Mouse (Mus musculus): ENCODE measurements around the gene Zc3h12d. TPM values are rescaled to one million over a fixed set of nuclear protein-coding genes. Genes with fewer than 3 reads are reported as not detected.
A peak's percentile ranks its signal among the peaks of the same experiment; 100 is the strongest.

Gene Zc3h12d
- total and polyA plus RNA-seq, 3 experiments: 11.8 to 28.0 (median 16.3) TPM

DNA sequence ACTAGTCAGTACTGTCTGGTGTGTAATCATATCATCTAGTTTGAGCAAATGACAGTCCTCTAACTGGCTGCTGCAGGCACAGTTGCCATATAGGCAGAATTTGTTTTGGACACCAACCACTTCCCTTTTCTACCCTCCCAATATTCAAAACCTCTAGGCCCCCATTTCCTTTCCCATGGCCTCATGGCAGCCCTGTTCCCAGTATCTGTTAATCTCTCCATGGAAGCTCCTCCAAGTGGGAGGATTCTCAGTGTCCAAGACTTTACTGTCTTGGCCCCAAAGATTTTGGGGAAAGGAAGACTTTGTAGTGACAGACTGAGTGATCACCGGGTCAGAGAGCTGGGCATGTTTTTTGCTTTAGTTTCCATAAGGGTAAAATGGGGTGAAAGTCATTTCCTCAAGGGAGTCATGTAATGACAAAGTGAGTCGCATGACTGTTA lies 14.9 kb downstream of the Zc3h12d start:
- H3K4me1 ChIP-seq (ENCODE audit: control insufficient read depth in 1 of 2, insufficient read depth in 2 of 2): peaks cover 40 to 100% of the 10 kb centered on the region in 2 experiments
- H3K4me3 ChIP-seq (replicated peaks in 1 of 3; ENCODE audit: low read depth in 2 of 3, low read length in 2 of 3, poor library complexity in 1 of 3): no peak overlapping the region
- TF ChIP-seq E2F4 (IDR thresholded peaks at IDR 0.05; ENCODE audit: insufficient replicate concordance, low read depth, low read length): no peak
- 0 out of 2 replicates have a peak, but pooled peaks have one; percentile 51 for TF ChIP-seq POLR2AphosphoS2 (IDR thresholded peaks at IDR 0.05; ENCODE audit: low read depth, low read length)
- TF ChIP-seq MAX (IDR thresholded peaks at IDR 0.05; ENCODE audit: low read length): peak; percentile 21; the same call in 1 of the 2 replicates
- no peak for TF ChIP-seq KAT2A (IDR thresholded peaks at IDR 0.05; ENCODE audit: insufficient replicate concordance, low read length)
- TF ChIP-seq SMC3 (IDR thresholded peaks at IDR 0.05; ENCODE audit: low read depth, low read length): no peak
- no peak; the same call in none of the 2 replicates for TF ChIP-seq MEF2A (IDR thresholded peaks at IDR 0.05; ENCODE audit: borderline replicate concordance, low read depth, low read length)
- no peak for TF ChIP-seq ELF1 (IDR thresholded peaks at IDR 0.05; ENCODE audit: low read depth, low read length)
- peak; percentile 44; the same call in 1 of the 2 replicates for TF ChIP-seq MAZ (IDR thresholded peaks at IDR 0.05; ENCODE audit: low read depth, low read length)
- peak; percentile 58; the same call in 1 of the 2 replicates for TF ChIP-seq RCOR1 (conservative IDR thresholded peaks at IDR 0.05; ENCODE audit: low read depth, low read length)
- TF ChIP-seq ZKSCAN1 (IDR thresholded peaks at IDR 0.05; ENCODE audit: borderline replicate concordance, low read depth, low read length): no peak
- TF ChIP-seq ZMIZ1 (IDR thresholded peaks at IDR 0.05; ENCODE audit: low read depth, low read length): no peak
- no peak for TF ChIP-seq ZC3H11A (IDR thresholded peaks at IDR 0.05; ENCODE audit: low read depth, low read length)
- TF ChIP-seq PAX5 (IDR thresholded peaks at IDR 0.05; ENCODE audit: low read length): no peak
- TF ChIP-seq ETS1 (conservative IDR thresholded peaks at IDR 0.05; ENCODE audit: low read depth, low read length): peak; percentile 62
- peak; percentile 62 for TF ChIP-seq JUND (conservative IDR thresholded peaks at IDR 0.05; ENCODE audit: low read depth, low read length)
- TF ChIP-seq CHD2 (IDR thresholded peaks at IDR 0.05; ENCODE audit: low read length): peak; percentile 59
- no peak for TF ChIP-seq UBTF (IDR thresholded peaks at IDR 0.05; ENCODE audit: low read depth, low read length)
- no peak for TF ChIP-seq ZNF384 (IDR thresholded peaks at IDR 0.05; ENCODE audit: low read depth, low read length)
- no peak for TF ChIP-seq HCFC1 (IDR thresholded peaks at IDR 0.05; ENCODE audit: low read depth, low read length)
- peak; percentile 73 for TF ChIP-seq EP300 (IDR thresholded peaks at IDR 0.05; ENCODE audit: low read length)
- TF ChIP-seq SIN3A (IDR thresholded peaks at IDR 0.05; ENCODE audit: low read length): peak; percentile 68; the same call in 1 of the 2 replicates
- no peak for TF ChIP-seq CHD1 (IDR thresholded peaks at IDR 0.05; ENCODE audit: low read depth, low read length)
- no peak for TF ChIP-seq NRF1 (IDR thresholded peaks at IDR 0.05; ENCODE audit: low read depth, low read length)
- TF ChIP-seq MYC (IDR thresholded peaks at IDR 0.05; ENCODE audit: low read depth, low read length): 0 out of 2 replicates have a peak, but pooled peaks have one; percentile 33
- TF ChIP-seq POLR2A (IDR thresholded peaks at IDR 0.05; ENCODE audit: low read depth, low read length): no peak
- TF ChIP-seq BHLHE40 (IDR thresholded peaks at IDR 0.05; ENCODE audit: low read depth, low read length): peak; percentile 75
- TF ChIP-seq IRF4 (IDR thresholded peaks at IDR 0.05; ENCODE audit: low read depth, low read length): peak; percentile 55
- TF ChIP-seq USF2 (conservative IDR thresholded peaks at IDR 0.05; ENCODE audit: low read depth, low read length): no peak
- no peak for TF ChIP-seq CTCF (conservative IDR thresholded peaks at IDR 0.05 in 1 of 2, IDR thresholded peaks at IDR 0.05 in 1 of 2; ENCODE audit: low read depth in 2 of 2, low read length in 2 of 2)
- TF ChIP-seq MAFK (IDR thresholded peaks at IDR 0.05; ENCODE audit: insufficient replicate concordance, low read length): peak; percentile 41; the same call in 1 of the 2 replicates
- no peak for TF ChIP-seq RAD21 (IDR thresholded peaks at IDR 0.05; ENCODE audit: low read depth, low read length)
- no peak for TF ChIP-seq NELFE (IDR thresholded peaks at IDR 0.05; ENCODE audit: low read depth, low read length)
- TF ChIP-seq TBP (conservative IDR thresholded peaks at IDR 0.05; ENCODE audit: low read depth, low read length): 0 out of 2 replicates have a peak, but pooled peaks have one; percentile 40
- no peak for TF ChIP-seq GABPA (IDR thresholded peaks at IDR 0.05; ENCODE audit: insufficient replicate concordance, low read depth, low read length)
- TF ChIP-seq MXI1 (IDR thresholded peaks at IDR 0.05; ENCODE audit: low read depth, low read length): 0 out of 2 replicates have a peak, but pooled peaks have one; percentile 21
- peak; percentile 14; the same call in 1 of the 2 replicates for TF ChIP-seq JUN (IDR thresholded peaks at IDR 0.05; ENCODE audit: insufficient read depth, low read depth, low read length)
- peak; percentile 61; the same call in 1 of the 2 replicates for TF ChIP-seq TCF12 (IDR thresholded peaks at IDR 0.05; ENCODE audit: low read depth, low read length)
- TF ChIP-seq USF1 (IDR thresholded peaks at IDR 0.05; ENCODE audit: low read depth, low read length): no peak
- dilution Hi-C loops (cut with MboI; ENCODE audit: extremely low pct_ligation_motif_present, extremely low pct_unique_long_range_greater_than_20kb, low sequenced_read_pairs) (no loop called here), in situ Hi-C loops (cut with MboI; ENCODE audit: low pct_ligation_motif_present, low pct_unique_long_range_greater_than_20kb, low sequenced_read_pairs) (loop anchor here (25.0 kb wide), 1 partner anchor 1115 kb away; no protein-coding TSS in a partner anchor)
- peaks cover 31% of the 10 kb centered on the region for H3K79me2 ChIP-seq (replicated peaks; ENCODE audit: control insufficient read depth, extremely low read depth, insufficient read depth, poor library complexity, severe bottlenecking)
- DNase-seq (ENCODE audit: extremely low read depth): peak; percentile 78
- no peak overlapping the region for H3K9ac ChIP-seq (ENCODE audit: insufficient read depth, low read depth)
- peak overlapping the region; percentile 61 for H3K4me2 ChIP-seq (ENCODE audit: insufficient read depth, low read depth, poor library complexity, severe bottlenecking)
- H3K27ac ChIP-seq (ENCODE audit: insufficient read depth, low read depth): peak overlapping the region; percentile 57
- H3K9me3 ChIP-seq (replicated peaks; ENCODE audit: low read length): no peaks in the 10 kb centered on the region
- H3K36me3 ChIP-seq (replicated peaks in 1 of 2; ENCODE audit: control insufficient read depth in 1 of 2, insufficient read depth in 1 of 2, low read length in 1 of 2): peaks cover 10 to 62% of the 10 kb centered on the region in 2 experiments
- no peaks in the 10 kb centered on the region for H3K27me3 ChIP-seq (replicated peaks)
